Comparison of ENCODE assay signal across 30 mouse cellular contexts in genomic region chr5:119622076-119622475, GRCm38 (mm10). TPM values are rescaled to one million over a fixed set of nuclear protein-coding genes. Genes with fewer than 3 reads are reported as not detected.
DNase-seq lines count a peak whose midpoint lies in the region; ATAC-seq and TF ChIP-seq lines count a peak whose summit lies in the region.
"Had no signal": no experiment of that assay in that cellular context is flagged by ENCODE, and none has a peak within 500 bp of the region (broad histone marks: within the 10 kb centered on the region; RNA-seq: fewer than 3 reads in every experiment).

No protein-coding gene starts in this region.

- H3K36me3 ChIP-seq in heart, embryonic 16.5 days (ENCODE audit: control insufficient read depth, insufficient read depth), result no peaks in the 10 kb centered on the region
- H3K36me3 ChIP-seq in heart, adult 2 months (ENCODE audit: control insufficient read depth, insufficient read depth, low read length), result no peaks in the 10 kb centered on the region
- H3K36me3 ChIP-seq in embryonic facial prominence, embryonic 13.5 days, result no peaks in the 10 kb centered on the region
- H3K36me3 ChIP-seq: embryonic facial prominence, embryonic 12.5 days; hindbrain, embryonic 10.5 days; hindbrain, embryonic 15.5 days; liver, embryonic 12.5 days; midbrain, embryonic 13.5 days; neural tube, embryonic 13.5 days had no signal

- intact Hi-C loops in heart, adult 2 months (cut with DNase I), result no loop called here

- TF ChIP-seq EP300 in heart, adult 2 months (IDR thresholded peaks at IDR 0.05; ENCODE audit: insufficient read depth, low read depth, low read length), result no peak

- H3K27me3 ChIP-seq in heart, embryonic 16.5 days (ENCODE audit: control insufficient read depth, insufficient read depth, low read length), result peaks cover 44% of the 10 kb centered on the region
- peaks cover 6% of the 10 kb centered on the region for H3K27me3 ChIP-seq in heart, adult 2 months (ENCODE audit: control insufficient read depth, insufficient read depth, low read length)
- peaks cover 25% of the 10 kb centered on the region for H3K27me3 ChIP-seq in embryonic facial prominence, embryonic 13.5 days

- no peak for TF ChIP-seq POLR2A in heart, adult 2 months (IDR thresholded peaks at IDR 0.05; ENCODE audit: insufficient read depth, low read depth, low read length)

- peak; percentile 62 for DNase-seq in adrenal gland, postnatal 14 days
- no peak for DNase-seq in adrenal gland, postnatal 25 days
- no peak for DNase-seq in heart, adult 2 months
- peak; percentile 22 for DNase-seq in Muller cell, postnatal 12 days (ENCODE audit: inconsistent ontology term)
- DNase-seq in cerebellum, postnatal 14 days, result no peak
- no peak for DNase-seq in right cerebral cortex, adult 18-20 months
- DNase-seq: B cell, adult 2 months; cerebellum, adult 18-20 months; cerebellum, postnatal 10 days; gastrocnemius, adult 2 months; gastrocnemius, postnatal 36 days; heart, postnatal 10 days; kidney, adult 11 months; kidney, postnatal 25 days; liver, postnatal 0 days; lung, postnatal 36 days; right cerebral cortex, postnatal 14 days; thymus, postnatal 4 days had no signal

- no peak overlapping the region for H3K4me2 ChIP-seq in heart, embryonic 16.5 days (ENCODE audit: low read depth, low read length)
- no peak overlapping the region for H3K4me2 ChIP-seq in embryonic facial prominence, embryonic 13.5 days
- H3K4me2 ChIP-seq: embryonic facial prominence, embryonic 12.5 days; hindbrain, embryonic 15.5 days; liver, embryonic 12.5 days; midbrain, embryonic 13.5 days; neural tube, embryonic 13.5 days had no signal

- no peaks in the 10 kb centered on the region for H3K9me3 ChIP-seq in heart, embryonic 16.5 days (replicated peaks; ENCODE audit: control insufficient read depth, low read length)
- no peaks in the 10 kb centered on the region for H3K9me3 ChIP-seq in embryonic facial prominence, embryonic 13.5 days
- H3K9me3 ChIP-seq: embryonic facial prominence, embryonic 12.5 days; hindbrain, embryonic 10.5 days; hindbrain, embryonic 15.5 days; liver, embryonic 12.5 days; midbrain, embryonic 13.5 days; neural tube, embryonic 13.5 days had no signal

- WGBS in heart, embryonic 16.5 days, result 38% methylated on average over 1 of the region's 1 CpGs
- WGBS in heart, adult 2 months, result 36% methylated on average over 1 of the region's 1 CpGs
- WGBS in embryonic facial prominence, embryonic 13.5 days, result 60% methylated on average over 1 of the region's 1 CpGs

- no peak for TF ChIP-seq CTCF in heart, adult 2 months (IDR thresholded peaks at IDR 0.05)

- no peaks in the 10 kb centered on the region for H3K79me2 ChIP-seq in heart, adult 2 months (replicated peaks; ENCODE audit: control insufficient read depth, insufficient read depth, low read length)

- H3K27ac ChIP-seq in heart, embryonic 16.5 days (ENCODE audit: low read length), result no peak overlapping the region
- no peak overlapping the region for H3K27ac ChIP-seq in heart, adult 2 months
- H3K27ac ChIP-seq in embryonic facial prominence, embryonic 13.5 days, result 0 out of 2 replicates have a peak overlapping the region, but pooled peaks have one; percentile 1
- H3K27ac ChIP-seq: embryonic facial prominence, embryonic 12.5 days; gastrocnemius, adult 2 months; hindbrain, embryonic 10.5 days; hindbrain, embryonic 15.5 days; liver, embryonic 12.5 days; midbrain, embryonic 13.5 days; neural tube, embryonic 13.5 days had no signal

- peak; percentile 41; the same call in 1 of the 2 replicates for ATAC-seq in heart, embryonic 16.5 days (replicated peaks; ENCODE audit: extremely low read depth, insufficient read depth, low FRiP score)
- ATAC-seq in embryonic facial prominence, embryonic 13.5 days (ENCODE audit: insufficient number of reproducible peaks, insufficient read depth, low FRiP score, low TSS enrichment, low read depth), result no peak
- ATAC-seq: forebrain, embryonic 16.5 days; inflammation-experienced regulatory T-cells, adult 6 months; liver, embryonic 12.5 days; liver, postnatal 0 days; midbrain, embryonic 13.5 days had no signal

- H3K9ac ChIP-seq in heart, embryonic 16.5 days (ENCODE audit: low read length), result no peak overlapping the region
- H3K9ac ChIP-seq in heart, adult 2 months (ENCODE audit: low read depth, low read length), result no peak overlapping the region
- no peak overlapping the region for H3K9ac ChIP-seq in embryonic facial prominence, embryonic 13.5 days
- H3K9ac ChIP-seq: embryonic facial prominence, embryonic 12.5 days; hindbrain, embryonic 15.5 days; liver, embryonic 12.5 days; liver, postnatal 0 days; midbrain, embryonic 13.5 days; neural tube, embryonic 13.5 days had no signal

- peaks cover 6% of the 10 kb centered on the region for H3K4me1 ChIP-seq in heart, embryonic 16.5 days (ENCODE audit: control insufficient read depth, insufficient read depth, low read length)
- no peaks in the 10 kb centered on the region for H3K4me1 ChIP-seq in heart, adult 2 months (ENCODE audit: control insufficient read depth, insufficient read depth, low read length)
- peaks cover 55% of the 10 kb centered on the region for H3K4me1 ChIP-seq in embryonic facial prominence, embryonic 13.5 days

- no peak overlapping the region for H3K4me3 ChIP-seq in heart, embryonic 16.5 days (ENCODE audit: low read length)
- no peak overlapping the region for H3K4me3 ChIP-seq in heart, adult 2 months
- no peak overlapping the region for H3K4me3 ChIP-seq in embryonic facial prominence, embryonic 13.5 days
- H3K4me3 ChIP-seq: embryonic facial prominence, embryonic 12.5 days; erythroblast, embryonic 14.5 days; gastrocnemius, adult 2 months; hindbrain, embryonic 10.5 days; hindbrain, embryonic 15.5 days; liver, embryonic 12.5 days; midbrain, embryonic 13.5 days; neural tube, embryonic 13.5 days had no signal

RNA-seq across cellular contexts. Expression of gene Tbx3, which starts 48.4 kb away (rescaled TPM):
- 176 and 177 TPM in 2 replicates for total RNA-seq in adrenal gland, postnatal 14 days (2021)
- 215 and 277 TPM in 2 replicates for total RNA-seq in adrenal gland, postnatal 25 days (2021)
- polyA plus RNA-seq in heart, embryonic 16.5 days (2015; fragmentation: Nextera tagmentation; extraction: Ambion mirVana), result 7.4 and 10.6 TPM in 2 replicates
- 10 to 100 TPM; 10.2 to 10.4 TPM for total RNA-seq in heart, adult 2 months (2021)
- polyA plus RNA-seq in heart, adult 2 months (2012; rRNA removed), result 4.4 and 4.9 TPM in 2 replicates
- 63.4 and 67.0 TPM in 2 replicates for polyA plus RNA-seq in embryonic facial prominence, embryonic 13.5 days (2015; fragmentation: Nextera tagmentation; extraction: Ambion mirVana)
- total RNA-seq: megakaryocyte-erythroid progenitor cell, adult 5-6 weeks had no signal
- polyA plus RNA-seq: erythroblast, embryonic 14.5 days had no signal

Comparison
In these comparisons a context has a peak if more than half of its experiments do, and no peak if none do; other contexts are left out.
1. DNase-seq: peak in adrenal gland, postnatal 14 days (single experiment) and Muller cell, postnatal 12 days (single experiment); none in adrenal gland, postnatal 25 days (single experiment), heart, adult 2 months (0 of 2), cerebellum, postnatal 14 days (0 of 2) and right cerebral cortex, adult 18-20 months (single experiment).
2. RNA of gene Tbx3, which starts 48.4 kb away (total RNA-seq): 215 to 277 TPM in adrenal gland, postnatal 25 days and 176 to 177 TPM in adrenal gland, postnatal 14 days; 10.2 to 10.4 TPM in heart, adult 2 months; every median in the first group is over 10 times any median in the second.